Mouse (Mus musculus) intestine, embryonic 14.5 days (tissue): ENCODE measurements around the gene H2afz. TPM values are rescaled to one million over a fixed set of nuclear protein-coding genes. Genes with fewer than 3 reads are reported as not detected.

Experiments
- ATAC-seq: fragments of 200-750 bp; cut with Nextera tagmentation; replicated peaks from 2 replicates; pipeline ENCODE4 v1.8.0; 2017; ENCODE audit warnings: low read depth, moderate number of reproducible peaks, moderate TSS enrichment, moderate library complexity; ENCODE audit not compliant: low FRiP score, low TSS enrichment
- DNase-seq: peaks from one replicate; pipeline ENCODE4 v3.0.0-alpha.2; 2018; ENCODE audit warnings: low spot score
- H3K27ac ChIP-seq: fragments of 300-500 bp; sonication (generic); 2 replicates; pipeline ENCODE4 v1.5.1; 2014; ENCODE audit warnings: low read depth, mild to moderate bottlenecking, control low read depth
- H3K27me3 ChIP-seq: fragments of 300-500 bp; sonication (generic); replicated peaks from 2 replicates; pipeline ENCODE4 v1.6.1; 2014; ENCODE audit warnings: low read length, control low read depth; ENCODE audit not compliant: control insufficient read depth, insufficient read depth
- H3K36me3 ChIP-seq: fragments of 300-500 bp; sonication (generic); 2 replicates; pipeline ENCODE4 v1.6.1; 2014; ENCODE audit warnings: low read length, control low read depth; ENCODE audit not compliant: control insufficient read depth, insufficient read depth
- H3K4me1 ChIP-seq: fragments of 300-500 bp; sonication (generic); replicated peaks from 2 replicates; pipeline ENCODE4 v1.6.1; 2014; ENCODE audit warnings: low read length, control low read depth, mixed read lengths; ENCODE audit not compliant: control insufficient read depth, insufficient read depth
- H3K4me2 ChIP-seq: fragments of 300-500 bp; sonication (generic); 2 replicates; pipeline ENCODE4 v1.6.1; 2014; ENCODE audit warnings: low read length
- H3K4me3 ChIP-seq: fragments of 300-500 bp; sonication (generic); 2 replicates; pipeline ENCODE4 v1.5.1; 2014; ENCODE audit warnings: low read depth, low read length, control low read depth, mixed read lengths
- H3K9ac ChIP-seq: fragments of 300-500 bp; sonication (generic); 2 replicates; pipeline ENCODE4 v1.6.1; 2014; ENCODE audit warnings: mild to moderate bottlenecking, low read length
- H3K9me3 ChIP-seq: fragments of 300-500 bp; sonication (generic); 2 replicates; pipeline ENCODE4 v1.6.1; 2016; ENCODE audit warnings: low read length, control low read depth; ENCODE audit not compliant: control insufficient read depth
- whole genome bisulfite sequencing: fragments of 180-500 bp; shearing (Covaris S2); extraction: QIAGEN DNeasy Blood & Tissue Kit; methylation state at CpG from one replicate; pipeline ENCODE4 v1.1.7; 2014; 5-methylcytosine and 5-hydroxymethylcytosine counted together
- polyA plus RNA-seq: library from polyadenylated mRNA; unstranded; fragments of >200 nt; fragmentation: Nextera tagmentation; extraction: Ambion mirVana; gene quantifications from 2 replicates; pipeline ENCODE4 v1.2.1, GENCODE M21; 2014

Gene H2afz
- polyA plus RNA-seq: 1,744 and 1,778 TPM in 2 replicates

GRCm38 (mm10) chr3:137864124-137864987 lies at the start of gene H2afz:
TSS of gene H2afz (plus strand) at chr3:137864487.
- peaks cover 11% of the 10 kb centered on the region; the same call in 1 of the 2 replicates for H3K36me3 ChIP-seq
- H3K27me3 ChIP-seq: no peaks in the 10 kb centered on the region
- peak within 1 kb of the TSS; percentile 97 for H3K9ac ChIP-seq
- H3K4me2 ChIP-seq: peak within 1 kb of the TSS; percentile 57
- H3K9me3 ChIP-seq: no peaks in the 10 kb centered on the region
- DNase-seq (peak; percentile 98), ATAC-seq (peak; percentile 92)
- peak within 1 kb of the TSS; percentile 80 for H3K4me3 ChIP-seq
- peaks cover 9% of the 10 kb centered on the region; the same call in 1 of the 2 replicates for H3K4me1 ChIP-seq
- WGBS: under 1% methylated on average over 76 of the region's 115 CpGs
- peak within 1 kb of the TSS; percentile 96 for H3K27ac ChIP-seq

GRCm38 (mm10) chr3:137818713-137819112 lies 45.6 kb upstream of the H2afz start:
- H3K36me3 ChIP-seq: no peaks in the 10 kb centered on the region
- WGBS: 26% methylated on average over 4 of the region's 4 CpGs
- ATAC-seq: no peak
- no peak overlapping the region for H3K4me2 ChIP-seq
- H3K27ac ChIP-seq: no peak overlapping the region
- DNase-seq: no peak
- H3K4me1 ChIP-seq: no peaks in the 10 kb centered on the region
- no peak overlapping the region for H3K9ac ChIP-seq
- no peak overlapping the region for H3K4me3 ChIP-seq
- no peaks in the 10 kb centered on the region for H3K27me3 ChIP-seq
- H3K9me3 ChIP-seq: no peaks in the 10 kb centered on the region

GRCm38 (mm10) chr3:137820688-137821467 lies 43.4 kb upstream of the H2afz start:
- Histone ChIP-seq H3K4me2 (no peak overlapping the region), H3K9me3 (no peaks in the 10 kb centered on the region), H3K4me1 (no peaks in the 10 kb centered on the region), H3K9ac (no peak overlapping the region), H3K4me3 (no peak overlapping the region), H3K27me3 (no peaks in the 10 kb centered on the region), H3K36me3 (no peaks in the 10 kb centered on the region), H3K27ac (no peak overlapping the region)
- WGBS: 74% methylated on average over 6 of the region's 6 CpGs
- DNase-seq (no peak), ATAC-seq (no peak)

GRCm38 (mm10) chr3:137823317-137823716 lies 41.0 kb upstream of the H2afz start:
- H3K9ac ChIP-seq: no peak overlapping the region
- H3K4me3 ChIP-seq: no peak overlapping the region
- no peaks in the 10 kb centered on the region for H3K36me3 ChIP-seq
- no peak overlapping the region for H3K27ac ChIP-seq
- no peak overlapping the region for H3K4me2 ChIP-seq
- H3K4me1 ChIP-seq: peaks cover 7% of the 10 kb centered on the region; the same call in 1 of the 2 replicates
- no peaks in the 10 kb centered on the region for H3K27me3 ChIP-seq
- DNase-seq: no peak
- ATAC-seq: no peak
- 92% methylated on average over 3 of the region's 3 CpGs for WGBS
- H3K9me3 ChIP-seq: no peaks in the 10 kb centered on the region

GRCm38 (mm10) chr3:137827678-137828077 lies 36.6 kb upstream of the H2afz start:
- no peaks in the 10 kb centered on the region for H3K9me3 ChIP-seq
- WGBS: 8% methylated on average over 11 of the region's 11 CpGs
- H3K4me1 ChIP-seq: peaks cover 7% of the 10 kb centered on the region; the same call in 1 of the 2 replicates
- peak overlapping the region; percentile 28; the same call in 1 of the 2 replicates for H3K4me2 ChIP-seq
- H3K36me3 ChIP-seq: no peaks in the 10 kb centered on the region
- H3K4me3 ChIP-seq: no peak overlapping the region
- no peaks in the 10 kb centered on the region for H3K27me3 ChIP-seq
- H3K9ac ChIP-seq: 0 out of 2 replicates have a peak overlapping the region, but pooled peaks have one; percentile 3
- H3K27ac ChIP-seq: peak overlapping the region; percentile 65
- ATAC-seq (peak; percentile 69; the same call in 1 of the 2 replicates), DNase-seq (peak; percentile 65)

DNA sequence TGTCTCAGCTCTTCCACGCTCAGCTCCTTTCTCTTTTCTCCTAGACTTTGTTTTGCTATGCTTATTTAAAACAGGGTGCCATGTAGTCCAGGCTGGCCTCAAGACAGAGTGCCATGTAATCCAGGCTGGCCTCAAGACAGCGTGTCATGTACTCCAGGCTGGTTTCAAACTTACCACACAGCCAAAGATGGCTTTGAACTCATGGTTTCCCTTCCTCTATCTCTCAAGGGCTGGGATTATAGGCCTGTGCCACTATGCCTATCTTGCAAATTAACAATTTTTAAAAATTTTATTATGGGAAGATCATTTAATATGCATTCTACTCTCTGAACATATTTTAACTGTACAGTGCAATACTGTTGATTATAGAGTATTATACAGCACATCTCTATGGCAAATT lies 33.1 kb upstream of the H2afz start:
- no peaks in the 10 kb centered on the region for H3K27me3 ChIP-seq
- no peak overlapping the region for H3K4me2 ChIP-seq
- ATAC-seq: no peak
- H3K9me3 ChIP-seq: no peaks in the 10 kb centered on the region
- no peak overlapping the region for H3K4me3 ChIP-seq
- no peaks in the 10 kb centered on the region for H3K36me3 ChIP-seq
- H3K27ac ChIP-seq: no peak overlapping the region
- DNase-seq: no peak
- H3K4me1 ChIP-seq: peaks cover 7% of the 10 kb centered on the region; the same call in 1 of the 2 replicates
- WGBS: 81% methylated on average over 2 of the region's 2 CpGs
- H3K9ac ChIP-seq: no peak overlapping the region

DNA sequence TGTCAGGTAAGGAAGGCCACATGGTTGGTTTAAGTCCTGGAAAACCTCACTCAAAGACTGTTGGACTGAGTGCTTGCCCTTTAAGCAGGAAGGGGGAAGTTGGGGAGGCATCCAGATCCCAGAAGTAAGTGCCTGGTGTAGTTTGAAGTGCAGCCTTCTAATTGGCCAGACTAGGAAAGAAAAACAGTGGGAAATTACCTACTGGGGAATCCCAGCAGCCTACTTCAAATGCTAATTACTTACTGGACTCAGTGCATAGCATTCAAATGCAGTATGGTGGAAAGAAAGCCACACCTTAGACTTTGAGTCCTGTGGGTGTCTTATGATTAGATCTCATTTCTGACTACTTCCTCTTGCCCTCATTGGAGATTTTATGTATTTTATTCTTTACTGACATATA lies 31.2 kb upstream of the H2afz start:
- no peak overlapping the region for H3K4me3 ChIP-seq
- no peaks in the 10 kb centered on the region for H3K9me3 ChIP-seq
- no peak overlapping the region for H3K9ac ChIP-seq
- H3K27ac ChIP-seq: no peak overlapping the region
- H3K4me1 ChIP-seq: peaks cover under 1% of the 10 kb centered on the region; the same call in 1 of the 2 replicates
- DNase-seq (no peak), ATAC-seq (no peak)
- no peaks in the 10 kb centered on the region for H3K27me3 ChIP-seq
- H3K4me2 ChIP-seq: no peak overlapping the region
- H3K36me3 ChIP-seq: no peaks in the 10 kb centered on the region

- Histone ChIP-seq H3K4me3 (no peak overlapping the region), H3K27ac (no peak overlapping the region), H3K9ac (no peak overlapping the region), H3K27me3 (no peaks in the 10 kb centered on the region), H3K4me2 (no peak overlapping the region), H3K4me1 (no peaks in the 10 kb centered on the region), H3K9me3 (no peaks in the 10 kb centered on the region), H3K36me3 (no peaks in the 10 kb centered on the region)
- DNase-seq: no peak
- 76% methylated on average over 4 of the region's 4 CpGs for WGBS
- no peak for ATAC-seq
Measured at GRCm38 (mm10) chr3:137833698-137834097, 30.6 kb upstream of the H2afz start.
